Mouse (Mus musculus) intestine, embryonic 16.5 days (tissue): ENCODE measurements at regions not wholly inside any gene's neighbourhood (a gene's known extent, or its start where the extent isn't known, plus 50 kb on each side); places are given as distances from the start of the nearest gene placed in this dataset.
A peak's percentile ranks its signal among the peaks of the same experiment; 100 is the strongest.

Experiments
- ATAC-seq: fragments of 200-750 bp; cut with Nextera tagmentation; 2 replicates; pipeline ENCODE4 v1.8.0; 2017; ENCODE audit warnings: moderate TSS enrichment, moderate library complexity
- H3K27ac ChIP-seq: fragments of 300-500 bp; sonication (generic); 2 replicates; pipeline ENCODE4 v1.5.1; 2014; ENCODE audit warnings: mild to moderate bottlenecking, low read length
- H3K27me3 ChIP-seq: fragments of 300-500 bp; sonication (generic); replicated peaks from 2 replicates; pipeline ENCODE4 v1.6.1; 2014; ENCODE audit warnings: low read length, control low read depth, mixed read lengths; ENCODE audit not compliant: control insufficient read depth, insufficient read depth
- H3K36me3 ChIP-seq: fragments of 300-500 bp; sonication (generic); 2 replicates; pipeline ENCODE4 v1.6.1; 2014; ENCODE audit warnings: low read length, control low read depth; ENCODE audit not compliant: control insufficient read depth, insufficient read depth
- H3K4me1 ChIP-seq: fragments of 300-500 bp; sonication (generic); 2 replicates; pipeline ENCODE4 v1.6.1; 2014; ENCODE audit warnings: low read length, control low read depth, mixed read lengths; ENCODE audit not compliant: control insufficient read depth, insufficient read depth
- H3K4me2 ChIP-seq: fragments of 300-500 bp; sonication (generic); 2 replicates; pipeline ENCODE4 v1.6.1; 2014; ENCODE audit warnings: low read depth, low read length, control low read depth
- H3K4me3 ChIP-seq: fragments of 300-500 bp; sonication (generic); 2 replicates; pipeline ENCODE4 v1.5.1; 2014; ENCODE audit warnings: mild to moderate bottlenecking, low read length
- H3K9ac ChIP-seq: fragments of 300-500 bp; sonication (generic); 2 replicates; pipeline ENCODE4 v1.6.1; 2014; ENCODE audit warnings: low read depth, low read length
- H3K9me3 ChIP-seq: fragments of 300-500 bp; sonication (generic); 2 replicates; pipeline ENCODE4 v1.6.1; 2016; ENCODE audit warnings: low read length, control low read depth; ENCODE audit not compliant: control insufficient read depth
- WGBS: fragments of 180-500 bp; shearing (Covaris S2); extraction: QIAGEN DNeasy Blood & Tissue Kit; methylation state at CpG from one replicate; pipeline ENCODE4 v1.1.7; 2014; 5-methylcytosine and 5-hydroxymethylcytosine counted together

- Histone ChIP-seq H3K9me3 (no peaks in the 10 kb centered on the region), H3K4me3 (no peak overlapping the region), H3K27me3 (no peaks in the 10 kb centered on the region), H3K9ac (no peak overlapping the region), H3K4me2 (no peak overlapping the region), H3K27ac (no peak overlapping the region), H3K36me3 (no peaks in the 10 kb centered on the region), H3K4me1 (peaks cover 13% of the 10 kb centered on the region; the same call in 1 of the 2 replicates)
- 74% methylated on average over 9 of the region's 9 CpGs for WGBS
- ATAC-seq: no peak
Measured at GRCm38 (mm10) chr12:13052845-13053623, 111.3 kb upstream of the Mycn start.

DNA sequence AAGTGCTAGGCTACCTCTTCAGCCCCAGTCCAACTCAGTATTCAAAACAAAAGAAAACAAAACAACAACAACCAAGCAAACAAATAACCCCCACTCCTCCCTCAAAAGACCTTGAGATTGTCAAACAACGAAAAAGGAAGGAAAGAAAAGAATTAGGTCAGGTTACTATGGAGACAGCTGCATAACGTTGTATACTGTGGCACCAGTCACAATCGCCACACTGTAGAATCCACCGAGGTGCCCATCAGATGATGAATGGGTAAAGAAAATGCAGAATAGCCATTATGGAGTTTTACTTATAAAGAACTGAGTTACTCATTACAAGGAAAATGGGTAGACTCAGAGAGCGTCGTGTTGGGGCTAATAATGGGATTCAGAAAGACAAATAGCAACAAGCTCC lies 110.5 kb upstream of the Mycn start:
- ATAC-seq: no peak
- Histone ChIP-seq H3K27me3 (no peaks in the 10 kb centered on the region), H3K4me3 (no peak overlapping the region), H3K4me1 (peaks cover 15% of the 10 kb centered on the region; the same call in 1 of the 2 replicates), H3K36me3 (no peaks in the 10 kb centered on the region), H3K4me2 (no peak overlapping the region), H3K9ac (no peak overlapping the region), H3K9me3 (no peaks in the 10 kb centered on the region), H3K27ac (no peak overlapping the region)
- 56% methylated on average over 6 of the region's 6 CpGs for WGBS

DNA sequence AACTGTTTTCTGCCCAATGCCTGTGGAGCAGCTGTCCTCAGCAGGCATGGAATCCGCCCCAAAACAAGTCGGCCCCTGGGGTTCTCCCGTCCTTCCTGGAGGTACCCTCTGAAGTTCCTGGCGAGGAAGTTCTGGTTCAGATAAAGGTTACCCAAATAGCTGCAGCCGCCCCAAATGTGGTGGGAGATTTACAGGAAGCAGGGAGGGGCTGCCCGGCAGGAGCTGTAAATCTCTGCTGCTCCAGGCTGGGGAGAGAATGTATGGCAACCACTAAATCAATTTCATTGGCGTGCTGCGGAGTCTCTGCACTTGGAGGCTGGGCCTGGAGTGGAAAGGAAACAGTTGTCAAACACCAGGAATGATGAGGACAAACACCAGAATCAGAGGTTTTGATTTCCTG lies 107.9 kb upstream of the Mycn start:
- Histone ChIP-seq H3K9me3 (no peaks in the 10 kb centered on the region), H3K27ac (peak overlapping the region; percentile 51; the same call in 1 of the 2 replicates), H3K27me3 (no peaks in the 10 kb centered on the region), H3K4me1 (peaks cover 15% of the 10 kb centered on the region; the same call in 1 of the 2 replicates), H3K4me2 (no peak overlapping the region), H3K36me3 (no peaks in the 10 kb centered on the region), H3K9ac (no peak overlapping the region), H3K4me3 (no peak overlapping the region)
- 0 out of 2 replicates have a peak, but pooled peaks have one; percentile 36 for ATAC-seq
- 18% methylated on average over 8 of the region's 8 CpGs for WGBS

DNA sequence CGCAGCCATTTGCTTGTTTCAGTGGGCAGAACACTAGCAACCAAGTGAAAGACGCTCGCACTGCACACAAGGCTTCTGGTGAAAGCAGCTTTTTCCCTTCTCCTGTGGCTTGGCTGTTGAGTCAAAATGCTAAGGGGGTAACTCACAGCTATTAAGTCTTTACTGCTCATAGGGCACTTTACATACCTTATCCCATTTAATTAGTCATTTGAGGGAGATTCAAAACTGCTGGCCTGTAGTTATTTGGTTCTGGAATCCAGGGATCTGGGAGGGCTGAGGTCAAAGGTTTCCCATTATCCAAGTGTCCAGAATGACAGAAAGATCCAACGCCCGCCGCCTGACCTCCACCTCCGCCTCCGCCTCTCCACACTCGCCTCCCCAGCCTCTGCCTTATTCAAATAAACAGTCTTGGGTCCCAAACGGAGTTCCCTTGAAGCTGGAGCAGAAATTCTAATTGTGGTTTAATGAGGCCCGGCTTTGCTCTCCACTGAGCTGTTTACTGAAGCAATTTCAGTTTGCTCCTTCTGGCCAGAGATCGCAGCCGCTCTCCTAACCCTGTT lies 106.5 kb upstream of the Mycn start:
- ATAC-seq: no peak
- Histone ChIP-seq H3K27ac (no peak overlapping the region), H3K27me3 (no peaks in the 10 kb centered on the region)

GRCm38 (mm10) chr12:13042934-13043333 lies 101.2 kb upstream of the Mycn start:
- no peak for ATAC-seq
- Histone ChIP-seq H3K27ac (no peak overlapping the region), H3K27me3 (no peaks in the 10 kb centered on the region), H3K4me1 (peaks cover under 1% of the 10 kb centered on the region; the same call in 1 of the 2 replicates), H3K4me2 (no peak overlapping the region), H3K4me3 (no peak overlapping the region), H3K9me3 (no peaks in the 10 kb centered on the region), H3K36me3 (no peaks in the 10 kb centered on the region), H3K9ac (no peak overlapping the region)
- 72% methylated on average over 7 of the region's 7 CpGs for WGBS

More for the DNA sequence above, 106.5 kb upstream of the Mycn start:
- H3K4me2 ChIP-seq: no peak overlapping the region
- no peaks in the 10 kb centered on the region for H3K9me3 ChIP-seq
- peaks cover 15% of the 10 kb centered on the region; the same call in 1 of the 2 replicates for H3K4me1 ChIP-seq
- no peaks in the 10 kb centered on the region for H3K36me3 ChIP-seq
- H3K4me3 ChIP-seq: no peak overlapping the region
- no peak overlapping the region for H3K9ac ChIP-seq
- WGBS: 37% methylated on average over 13 of the region's 13 CpGs

GRCm38 (mm10) chr12:13035108-13035741 lies 93.5 kb upstream of the Mycn start:
- H3K27ac ChIP-seq: no peak overlapping the region
- H3K9me3 ChIP-seq: no peaks in the 10 kb centered on the region
- no peaks in the 10 kb centered on the region for H3K27me3 ChIP-seq
- H3K36me3 ChIP-seq: no peaks in the 10 kb centered on the region
- no peak overlapping the region for H3K9ac ChIP-seq
- H3K4me1 ChIP-seq: no peaks in the 10 kb centered on the region
- WGBS: 80% methylated on average over 5 of the region's 5 CpGs
- no peak for ATAC-seq
- no peak overlapping the region for H3K4me3 ChIP-seq
- H3K4me2 ChIP-seq: no peak overlapping the region

DNA sequence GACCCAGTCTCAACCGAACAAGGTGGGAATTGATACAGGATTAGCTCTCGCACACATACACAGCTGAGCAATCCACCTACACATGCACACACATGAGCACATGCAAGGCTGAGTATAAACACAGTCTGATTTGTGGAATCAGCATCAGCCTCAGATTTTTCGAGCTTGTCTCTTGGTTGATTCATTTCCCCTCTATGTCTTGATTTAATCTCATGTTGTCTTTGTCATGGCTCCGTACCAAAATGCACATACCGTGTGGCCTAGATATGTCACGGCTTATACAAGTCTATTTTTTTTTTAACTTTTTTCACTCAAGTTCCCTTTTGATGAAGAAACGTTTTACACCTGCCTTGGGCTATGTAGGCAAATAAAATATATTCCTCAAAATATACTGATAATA lies 88.6 kb upstream of the Mycn start:
- Histone ChIP-seq H3K27me3 (no peaks in the 10 kb centered on the region), H3K4me1 (no peaks in the 10 kb centered on the region), H3K9me3 (no peaks in the 10 kb centered on the region), H3K4me2 (no peak overlapping the region), H3K27ac (no peak overlapping the region), H3K4me3 (no peak overlapping the region), H3K9ac (no peak overlapping the region), H3K36me3 (no peaks in the 10 kb centered on the region)
- ATAC-seq: no peak
- 85% methylated on average over 7 of the region's 7 CpGs for WGBS

DNA sequence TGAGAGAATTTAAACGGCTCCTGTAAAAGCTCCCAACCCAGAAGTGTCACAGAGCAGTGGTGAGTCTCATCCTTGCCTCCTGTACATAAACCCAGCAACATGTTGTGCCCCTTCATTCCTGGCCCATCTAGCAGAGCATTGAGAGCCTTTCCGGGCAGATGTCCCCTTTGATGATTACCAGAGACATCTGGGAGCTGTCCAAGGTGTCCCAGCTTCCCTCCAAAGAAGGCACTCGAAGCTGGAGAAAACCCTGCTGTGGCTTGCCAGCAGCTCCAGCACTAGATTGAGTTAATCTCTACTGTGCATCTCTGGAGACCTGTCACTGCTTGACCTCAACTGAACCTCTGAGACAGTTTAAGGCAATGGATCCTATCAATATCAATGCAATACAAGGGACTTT lies 86.4 kb upstream of the Mycn start:
- no peak for ATAC-seq
- WGBS: 19% methylated on average over 3 of the region's 3 CpGs

DNA sequence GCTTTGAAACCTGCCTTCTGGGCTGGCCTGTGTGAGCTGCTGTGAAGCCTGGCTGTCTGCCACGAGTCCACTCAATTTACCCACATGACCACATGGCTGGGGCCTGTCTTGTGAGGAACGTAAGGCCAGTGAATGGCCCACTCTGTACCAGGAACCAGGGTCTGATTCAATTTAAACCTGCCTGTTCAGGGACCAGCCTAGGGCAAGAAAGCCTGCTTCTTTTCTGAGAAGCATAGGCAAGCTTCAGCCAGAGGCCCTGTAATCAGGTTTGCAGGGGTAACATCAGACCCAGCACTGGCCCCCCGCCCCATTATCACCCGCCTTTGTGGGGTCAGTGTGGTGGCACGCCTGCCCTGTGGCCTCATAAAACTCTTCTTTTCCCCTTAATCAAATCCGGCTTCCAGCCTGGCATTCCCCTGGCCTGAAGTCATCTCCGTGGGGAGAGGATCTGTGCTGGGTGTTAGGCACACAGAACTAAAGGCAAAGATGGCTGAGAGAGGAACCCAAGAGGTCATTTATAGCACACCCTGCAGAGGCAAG lies 84.4 kb upstream of the Mycn start:
- Histone ChIP-seq H3K27ac (no peak overlapping the region), H3K9me3 (no peaks in the 10 kb centered on the region), H3K4me1 (no peaks in the 10 kb centered on the region), H3K4me2 (no peak overlapping the region), H3K9ac (no peak overlapping the region), H3K4me3 (no peak overlapping the region), H3K36me3 (no peaks in the 10 kb centered on the region), H3K27me3 (no peaks in the 10 kb centered on the region)
- WGBS: 34% methylated on average over 7 of the region's 7 CpGs
- ATAC-seq: peak; percentile 81

More for the DNA sequence above, 86.4 kb upstream of the Mycn start:
- no peak overlapping the region for H3K9ac ChIP-seq
- no peak overlapping the region for H3K27ac ChIP-seq
- H3K4me3 ChIP-seq: no peak overlapping the region
- H3K4me1 ChIP-seq: no peaks in the 10 kb centered on the region
- no peak overlapping the region for H3K4me2 ChIP-seq
- no peaks in the 10 kb centered on the region for H3K36me3 ChIP-seq
- no peaks in the 10 kb centered on the region for H3K9me3 ChIP-seq
- H3K27me3 ChIP-seq: no peaks in the 10 kb centered on the region
